Mouse (Mus musculus): ENCODE data around the gene Sftpa1.

DNA sequence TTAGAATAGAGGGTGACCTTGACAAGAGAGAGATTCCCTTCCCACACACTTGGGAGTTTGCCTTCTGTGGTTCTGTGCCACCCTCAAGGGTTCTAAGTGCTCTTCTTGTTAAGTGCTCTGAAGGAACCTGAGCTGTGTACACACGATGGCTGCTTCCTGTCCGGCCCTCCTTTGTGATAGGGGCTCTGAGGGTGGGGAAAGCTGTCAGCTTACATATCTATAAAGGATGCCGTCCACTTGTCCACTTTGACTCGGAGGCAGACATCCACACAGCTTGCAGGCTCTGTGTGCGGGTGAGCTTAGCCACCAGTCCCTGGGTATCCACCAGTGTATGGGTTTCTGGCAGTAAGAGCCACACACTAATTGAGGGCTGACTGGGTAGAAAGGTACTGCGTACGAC lies at the start of gene Sftpa1:
- TF ChIP-seq EP300 (IDR thresholded peaks at IDR 0.05) (no peak), CTCF (IDR thresholded peaks at IDR 0.05) (no peak)
